Mouse (Mus musculus): Measurements from ENCODE around the gene Phkg1.

Gene Phkg1

GRCm38 (mm10) chr5:129844848-129845247 lies 53.5 kb downstream of the Phkg1 start:
- DNase-seq (ENCODE audit: low spot score in 2 of 2), result no peak
